Mouse (Mus musculus): Measurements from ENCODE around the gene Etfb. TPM values are rescaled to one million over a fixed set of nuclear protein-coding genes. Genes with fewer than 3 reads are reported as not detected.
A peak's percentile ranks its signal among the peaks of the same experiment; 100 is the strongest.

The Etfb gene
- polyA plus RNA-seq, 1 experiment from 2014 or later: 513 TPM

DNA sequence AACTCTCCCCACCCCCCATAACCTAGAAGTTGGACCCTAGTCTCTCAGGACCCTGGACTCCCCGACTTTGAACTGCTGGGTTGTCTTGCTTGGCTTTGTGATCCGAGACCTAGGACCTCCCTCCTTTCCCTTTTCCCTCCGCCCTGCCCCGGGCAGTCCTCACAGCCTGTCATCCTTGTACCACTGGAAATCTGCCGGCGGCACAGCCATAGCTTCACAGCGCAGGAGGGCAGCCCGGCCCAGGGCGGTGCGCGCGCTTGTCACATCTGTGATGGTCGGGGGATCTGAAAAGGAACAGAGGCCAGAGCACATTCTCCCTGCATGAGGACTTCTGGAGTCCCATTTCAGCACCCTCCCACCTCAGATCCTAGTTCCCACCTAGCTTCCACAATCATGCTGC is 32.5 kb downstream of the Etfb start:
- Histone ChIP-seq H3K4me1 (peaks cover 3% of the 10 kb centered on the region; the same call in 1 of the 2 replicates), H3K4me2 (peak overlapping the region; percentile 31; the same call in 1 of the 2 replicates), H3K9me3 (no peaks in the 10 kb centered on the region), H3K27me3 (replicated peaks) (peaks cover 66% of the 10 kb centered on the region), H3K27ac (replicated peaks) (no peak overlapping the region), H3K4me3 (peak overlapping the region; percentile 16), H3K36me3 (no peaks in the 10 kb centered on the region), H3K9ac (no peak overlapping the region)
- 4% methylated on average over 13 of the region's 13 CpGs for WGBS
- no peak for ATAC-seq (ENCODE audit: extremely low read depth, insufficient number of reproducible peaks, low FRiP score, low TSS enrichment)

GRCm38 (mm10) chr7:43481191-43481590 is 37.3 kb downstream of the Etfb start:
- H3K27ac ChIP-seq (replicated peaks): no peak overlapping the region
- ATAC-seq (ENCODE audit: extremely low read depth, insufficient number of reproducible peaks, low FRiP score, low TSS enrichment): no peak
- 60% methylated on average over 3 of the region's 3 CpGs for WGBS
- H3K27me3 ChIP-seq (replicated peaks): peaks cover 34% of the 10 kb centered on the region
- H3K4me2 ChIP-seq: no peak overlapping the region
- H3K4me1 ChIP-seq: peaks cover 7% of the 10 kb centered on the region; the same call in 1 of the 2 replicates
- no peak overlapping the region for H3K9ac ChIP-seq
- H3K36me3 ChIP-seq: no peaks in the 10 kb centered on the region
- H3K4me3 ChIP-seq: no peak overlapping the region
- no peaks in the 10 kb centered on the region for H3K9me3 ChIP-seq

GRCm38 (mm10) chr7:43482090-43482716 is 38.3 kb downstream of the Etfb start:
- Histone ChIP-seq H3K27me3 (replicated peaks) (peaks cover 27% of the 10 kb centered on the region), H3K4me3 (no peak overlapping the region), H3K4me2 (no peak overlapping the region), H3K4me1 (0 out of 2 replicates have a peak, but pooled peaks cover 4% of the 10 kb centered on the region), H3K9ac (no peak overlapping the region), H3K9me3 (no peaks in the 10 kb centered on the region), H3K36me3 (no peaks in the 10 kb centered on the region), H3K27ac (replicated peaks) (no peak overlapping the region)
- peak; percentile 2; the same call in 1 of the 2 replicates for ATAC-seq (ENCODE audit: extremely low read depth, insufficient number of reproducible peaks, low FRiP score, low TSS enrichment)
- WGBS: 53% methylated on average over 8 of the region's 8 CpGs

DNA sequence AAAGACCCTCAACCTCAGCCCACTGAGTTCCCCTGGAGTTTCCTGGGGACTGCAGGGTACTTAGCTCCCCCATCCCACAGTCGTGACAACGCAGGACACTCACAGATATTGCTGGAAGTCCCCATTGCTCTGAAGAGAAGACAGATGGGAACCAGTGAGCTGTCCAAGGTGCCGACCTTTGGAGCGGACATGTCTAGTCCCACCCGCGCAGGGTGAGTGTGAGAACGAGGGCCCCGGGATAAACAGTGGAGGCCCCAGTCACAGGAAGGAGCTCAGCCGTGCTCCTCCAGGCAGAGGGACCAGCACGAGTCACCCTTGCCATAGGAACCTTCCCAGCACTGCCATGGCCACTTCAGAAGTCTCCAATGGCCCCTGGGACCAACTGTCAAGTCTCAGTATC is 39.4 kb downstream of the Etfb start:
- peaks cover 24% of the 10 kb centered on the region for H3K27me3 ChIP-seq (replicated peaks)
- no peak overlapping the region for H3K4me2 ChIP-seq
- no peak for ATAC-seq (ENCODE audit: extremely low read depth, insufficient number of reproducible peaks, low FRiP score, low TSS enrichment)
- 7% methylated on average over 10 of the region's 10 CpGs for WGBS
- H3K4me3 ChIP-seq: no peak overlapping the region
- no peak overlapping the region for H3K9ac ChIP-seq
- H3K4me1 ChIP-seq: 0 out of 2 replicates have a peak, but pooled peaks cover 4% of the 10 kb centered on the region
- no peaks in the 10 kb centered on the region for H3K9me3 ChIP-seq
- no peak overlapping the region for H3K27ac ChIP-seq (replicated peaks)
- no peaks in the 10 kb centered on the region for H3K36me3 ChIP-seq

- H3K9ac ChIP-seq: no peak overlapping the region
- no peak overlapping the region for H3K4me2 ChIP-seq
- H3K27ac ChIP-seq (replicated peaks): no peak overlapping the region
- H3K27me3 ChIP-seq (replicated peaks): peaks cover 57% of the 10 kb centered on the region
- no peak for ATAC-seq (ENCODE audit: extremely low read depth, insufficient number of reproducible peaks, low FRiP score, low TSS enrichment)
- H3K4me1 ChIP-seq: peaks cover 9% of the 10 kb centered on the region; the same call in 1 of the 2 replicates
- no peaks in the 10 kb centered on the region for H3K36me3 ChIP-seq
- H3K9me3 ChIP-seq: no peaks in the 10 kb centered on the region
- H3K4me3 ChIP-seq: no peak overlapping the region
- 29% methylated on average over 5 of the region's 5 CpGs for WGBS
Observed at GRCm38 (mm10) chr7:43488646-43489045, 44.8 kb downstream of the Etfb start.

GRCm38 (mm10) chr7:43489631-43490125 is 45.8 kb downstream of the Etfb start, which contains the start of gene Iglon5:
Gene Iglon5, minus strand, starts transcription at chr7:43490075.
- peak within 1 kb of the TSS; percentile 49 for H3K4me3 ChIP-seq
- no peaks in the 10 kb centered on the region for H3K9me3 ChIP-seq
- H3K36me3 ChIP-seq: no peaks in the 10 kb centered on the region
- H3K4me2 ChIP-seq: peak within 1 kb of the TSS; percentile 68
- H3K9ac ChIP-seq: peak within 1 kb of the TSS; percentile 70
- 2% methylated on average over 11 of the region's 41 CpGs for WGBS
- no peak for ATAC-seq (ENCODE audit: extremely low read depth, insufficient number of reproducible peaks, low FRiP score, low TSS enrichment)
- no peak within 1 kb of the TSS for H3K27ac ChIP-seq (replicated peaks)
- peaks cover 68% of the 10 kb centered on the region for H3K27me3 ChIP-seq (replicated peaks)
- peaks cover 9% of the 10 kb centered on the region; the same call in 1 of the 2 replicates for H3K4me1 ChIP-seq

GRCm38 (mm10) chr7:43490182-43490584 is 46.3 kb downstream of the Etfb start:
- Histone ChIP-seq H3K9me3 (no peaks in the 10 kb centered on the region), H3K9ac (peak overlapping the region; percentile 70), H3K4me3 (peak overlapping the region; percentile 49), H3K27ac (replicated peaks) (no peak overlapping the region), H3K4me2 (peak overlapping the region; percentile 68), H3K4me1 (peaks cover 9% of the 10 kb centered on the region; the same call in 1 of the 2 replicates), H3K27me3 (replicated peaks) (peaks cover 73% of the 10 kb centered on the region), H3K36me3 (no peaks in the 10 kb centered on the region)
- 2% methylated on average over 11 of the region's 13 CpGs for WGBS
- ATAC-seq (ENCODE audit: extremely low read depth, insufficient number of reproducible peaks, low FRiP score, low TSS enrichment): 0 out of 2 replicates have a peak, but pooled peaks have one; percentile 40

GRCm38 (mm10) chr7:43490861-43491260 is 47.0 kb downstream of the Etfb start:
- no peak overlapping the region for H3K9ac ChIP-seq
- no peak overlapping the region for H3K4me2 ChIP-seq
- peaks cover 9% of the 10 kb centered on the region; the same call in 1 of the 2 replicates for H3K4me1 ChIP-seq
- no peaks in the 10 kb centered on the region for H3K36me3 ChIP-seq
- no peak overlapping the region for H3K27ac ChIP-seq (replicated peaks)
- H3K27me3 ChIP-seq (replicated peaks): peaks cover 79% of the 10 kb centered on the region
- ATAC-seq (ENCODE audit: extremely low read depth, insufficient number of reproducible peaks, low FRiP score, low TSS enrichment): no peak
- WGBS: 51% methylated on average over 9 of the region's 9 CpGs
- no peaks in the 10 kb centered on the region for H3K9me3 ChIP-seq
- no peak overlapping the region for H3K4me3 ChIP-seq

GRCm38 (mm10) chr7:43495343-43496021 is 51.6 kb downstream of the Etfb start:
- H3K4me3 ChIP-seq: no peak overlapping the region
- no peaks in the 10 kb centered on the region for H3K4me1 ChIP-seq
- peaks cover 51% of the 10 kb centered on the region for H3K27me3 ChIP-seq (replicated peaks)
- H3K9me3 ChIP-seq: no peaks in the 10 kb centered on the region
- H3K36me3 ChIP-seq: no peaks in the 10 kb centered on the region
- no peak overlapping the region for H3K27ac ChIP-seq (replicated peaks)
- H3K4me2 ChIP-seq: no peak overlapping the region
- H3K9ac ChIP-seq: no peak overlapping the region
- 16% methylated on average over 21 of the region's 21 CpGs for WGBS
- no peak for ATAC-seq (ENCODE audit: extremely low read depth, insufficient number of reproducible peaks, low FRiP score, low TSS enrichment)
